Mouse (Mus musculus) CH12.LX (cell line): ENCODE measurements at regions not wholly inside any gene's neighbourhood (a gene's known extent, or its start where the extent isn't known, plus 50 kb on each side); places are given as distances from the start of the nearest gene placed in this dataset.

Experiments
- DNase-seq: peaks from one replicate; pipeline ENCODE4 v3.0.0-alpha.2; 2013; ENCODE audit errors: extremely low read depth
- H3K27ac ChIP-seq: 2 replicates; pipeline ENCODE4 v1.5.1; 2012; ENCODE audit warnings: low read depth, mild to moderate bottlenecking, control low read depth, moderate library complexity; ENCODE audit not compliant: insufficient read depth
- H3K27me3 ChIP-seq: replicated peaks from 2 replicates; pipeline ENCODE3; 2012; ENCODE audit warnings: inconsistent platforms
- H3K36me3 ChIP-seq, 2 experiments: replicated peaks in 1 of 2; 2 replicates each; pipeline versions ENCODE3 to v1.6.1; 2012; ENCODE audit warnings: inconsistent platforms in 1 of 2, low read length in 1 of 2, mild to moderate bottlenecking in 1 of 2, mixed read lengths in 1 of 2, moderate library complexity in 1 of 2; ENCODE audit not compliant: control insufficient read depth in 1 of 2, insufficient read depth in 1 of 2
- H3K4me1 ChIP-seq, 2 experiments: 2 replicates each; pipeline ENCODE4 v1.6.1; 2012; ENCODE audit warnings: inconsistent platforms in 1 of 2, moderate library complexity in 1 of 2; ENCODE audit not compliant: insufficient read depth in 2 of 2, control insufficient read depth in 1 of 2
- H3K4me2 ChIP-seq: 2 replicates; pipeline ENCODE4 v1.6.1; 2012; ENCODE audit warnings: low read depth, mild to moderate bottlenecking, control low read depth; ENCODE audit not compliant: poor library complexity, insufficient read depth, severe bottlenecking
- H3K4me3 ChIP-seq, 3 experiments: fragments of 150-350 bp in 1 of 3; sonication (generic) in 1 of 3; replicated peaks in 1 of 3; 2 replicates each; pipeline versions ENCODE3 to v1.5.1; 2011 to 2012; ENCODE audit warnings: low read depth in 2 of 3, low read length in 2 of 3, mild to moderate bottlenecking in 2 of 3, moderate library complexity in 2 of 3, control low read depth in 1 of 3, improper control_type of control experiment in 1 of 3, inconsistent platforms in 1 of 3, mixed read lengths in 1 of 3; ENCODE audit not compliant: poor library complexity in 1 of 3
- H3K79me2 ChIP-seq: replicated peaks from 2 replicates; pipeline ENCODE4 v1.6.1; 2012; ENCODE audit warnings: mild to moderate bottlenecking, moderate library complexity; ENCODE audit not compliant: control insufficient read depth, poor library complexity, insufficient read depth, severe bottlenecking; ENCODE audit errors: extremely low read depth
- H3K9ac ChIP-seq: 2 replicates; pipeline ENCODE4 v1.6.1; 2012; ENCODE audit warnings: low read depth, mild to moderate bottlenecking, control low read depth, moderate library complexity; ENCODE audit not compliant: insufficient read depth
- H3K9me3 ChIP-seq: replicated peaks from 2 replicates; pipeline ENCODE3; 2012; ENCODE audit warnings: low read length, inconsistent platforms, mixed read lengths
- BHLHE40 ChIP-seq: IDR thresholded peaks from 2 replicates; pipeline ENCODE4 v1.6.1; 2011; ENCODE audit warnings: mild to moderate bottlenecking, low read depth, low read length, improper control_type of control experiment
- CTCF ChIP-seq, 2 experiments: IDR thresholded peaks in 1 of 2; conservative IDR thresholded peaks in 1 of 2; 2 replicates each; pipeline ENCODE4 v1.5.1; 2011 to 2012; ENCODE audit warnings: low read depth in 2 of 2, low read length in 2 of 2, improper control_type of control experiment in 1 of 2, inconsistent platforms in 1 of 2, mild to moderate bottlenecking in 1 of 2, moderate library complexity in 1 of 2
- EP300 ChIP-seq: IDR thresholded peaks from 2 replicates; pipeline ENCODE4 v1.6.1; 2011; ENCODE audit warnings: low read length, improper control_type of control experiment
- IRF4 ChIP-seq: IDR thresholded peaks from 2 replicates; pipeline ENCODE4 v1.6.1; 2014; ENCODE audit warnings: low read depth, mild to moderate bottlenecking, inconsistent platforms, low read length, improper control_type of control experiment
- MAX ChIP-seq: IDR thresholded peaks from 2 replicates; pipeline ENCODE4 v1.6.1; 2011; ENCODE audit warnings: low read length, improper control_type of control experiment
- NELFE ChIP-seq: IDR thresholded peaks from 2 replicates; pipeline ENCODE4 v1.6.1; 2011; ENCODE audit warnings: low read depth, low read length, improper control_type of control experiment
- NRF1 ChIP-seq: IDR thresholded peaks from 2 replicates; pipeline ENCODE4 v1.6.1; 2014; ENCODE audit warnings: low read depth, mild to moderate bottlenecking, inconsistent platforms, low read length, improper control_type of control experiment, moderate library complexity
- PAX5 ChIP-seq: IDR thresholded peaks from 2 replicates; pipeline ENCODE4 v1.6.1; 2012; ENCODE audit warnings: low read length, inconsistent platforms, mixed read lengths
- RAD21 ChIP-seq: IDR thresholded peaks from 2 replicates; pipeline ENCODE4 v1.6.1; 2011; ENCODE audit warnings: low read depth, mild to moderate bottlenecking, low read length, improper control_type of control experiment, moderate library complexity
- SIN3A ChIP-seq: IDR thresholded peaks from 2 replicates; pipeline ENCODE4 v1.6.1; 2012; ENCODE audit warnings: low read length, improper control_type of control experiment, inconsistent platforms
- SMC3 ChIP-seq: IDR thresholded peaks from 2 replicates; pipeline ENCODE4 v1.6.1; 2011; ENCODE audit warnings: low read depth, low read length, improper control_type of control experiment
- TBP ChIP-seq: conservative IDR thresholded peaks from 2 replicates; pipeline ENCODE4 v1.6.1; 2011; ENCODE audit warnings: low read depth, low read length, improper control_type of control experiment
- TCF12 ChIP-seq: IDR thresholded peaks from 2 replicates; pipeline ENCODE4 v1.6.1; 2014; ENCODE audit warnings: low read depth, mild to moderate bottlenecking, inconsistent platforms, low read length, improper control_type of control experiment
- UBTF ChIP-seq: IDR thresholded peaks from 2 replicates; pipeline ENCODE4 v1.6.1; 2012; ENCODE audit warnings: low read depth, mild to moderate bottlenecking, inconsistent platforms, low read length, improper control_type of control experiment, moderate library complexity
- ZMIZ1 ChIP-seq: IDR thresholded peaks from 2 replicates; pipeline ENCODE4 v1.6.1; 2012; ENCODE audit warnings: low read depth, mild to moderate bottlenecking, inconsistent platforms, low read length, improper control_type of control experiment
- ZNF384 ChIP-seq: IDR thresholded peaks from 2 replicates; pipeline ENCODE4 v1.6.1; 2012; ENCODE audit warnings: low read depth, low read length, improper control_type of control experiment, inconsistent platforms
- dilution Hi-C: fragments of 300-500 bp; cut with MboI; formaldehyde crosslinking; loops from 2 replicates; pipeline ENCODE4 v1.14.3; 2020; ENCODE audit warnings: low sequenced_read_pairs; ENCODE audit not compliant: extremely low pct_unique_long_range_greater_than_20kb, extremely low pct_ligation_motif_present
- in situ Hi-C: fragments of 300-500 bp; cut with MboI; formaldehyde crosslinking; loops from 3 replicates; pipeline ENCODE4 v1.14.3; 2019; ENCODE audit warnings: low sequenced_read_pairs, low pct_ligation_motif_present, low pct_unique_long_range_greater_than_20kb, mixed read lengths

- Histone ChIP-seq H3K9me3 (no peaks in the 10 kb centered on the region), H3K4me3 (no peak overlapping the region), H3K27ac (no peak overlapping the region), H3K4me2 (no peak overlapping the region), H3K9ac (no peak overlapping the region), H3K4me1 (no peaks in the 10 kb centered on the region), H3K27me3 (no peaks in the 10 kb centered on the region), H3K36me3 (no peaks in the 10 kb centered on the region), H3K79me2 (no peaks in the 10 kb centered on the region)
- dilution Hi-C loops, result no loop called here
- TF ChIP-seq SIN3A (no peak), UBTF (no peak), BHLHE40 (no peak), MAX (no peak), TCF12 (no peak)
- no peak for DNase-seq
- in situ Hi-C loops, result no loop called here
Observed at GRCm38 (mm10) chr9:113601451-113601850, 106.6 kb downstream of the Pdcd6ip start.

DNA sequence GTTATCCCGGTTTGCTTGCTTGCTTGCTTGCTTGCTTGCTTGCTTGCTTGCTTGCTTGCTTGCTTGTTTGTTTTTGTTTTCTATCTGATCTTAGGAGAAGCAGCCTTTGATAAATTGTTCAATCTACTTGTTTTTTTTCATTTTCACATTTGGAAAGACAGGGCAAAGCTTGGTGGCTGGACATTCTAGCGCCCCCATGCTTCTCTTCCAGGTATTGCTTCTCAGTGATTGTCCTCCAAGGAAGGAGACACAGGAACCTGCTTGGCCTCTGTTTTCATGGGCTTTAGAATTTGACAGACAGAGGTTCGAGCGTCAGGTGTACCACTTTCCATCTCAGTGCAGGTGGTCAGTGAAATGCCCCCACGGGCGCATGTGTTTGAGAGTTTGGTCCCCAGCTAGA is 120.8 kb downstream of the Pdcd6ip start:
- DNase-seq, result no peak
- dilution Hi-C loops (no loop called here), in situ Hi-C loops (no loop called here)
- 0 out of 2 replicates have a peak overlapping the region, but pooled peaks have one; percentile 15 for H3K4me2 ChIP-seq
- no peaks in the 10 kb centered on the region for H3K27me3 ChIP-seq
- no peak overlapping the region for H3K9ac ChIP-seq
- peaks cover 0 to 5% of the 10 kb centered on the region in 2 experiments; a peak in 1 of 4 replicates for H3K4me1 ChIP-seq
- no peak overlapping the region for H3K27ac ChIP-seq
- H3K9me3 ChIP-seq, result no peaks in the 10 kb centered on the region
- H3K4me3 ChIP-seq, result no peak overlapping the region
- TF ChIP-seq ZNF384 (0 out of 2 replicates have a peak, but pooled peaks have one; percentile 6), RAD21 (peak; percentile 15), SMC3 (peak; percentile 25; the same call in 1 of the 2 replicates), NRF1 (no peak), CTCF (conservative IDR thresholded peaks at IDR 0.05 in 1 of 2, IDR thresholded peaks at IDR 0.05 in 1 of 2; ENCODE audit: low read depth in 2 of 2, low read length in 2 of 2) (peak; percentile 43 to 61; a peak in 3 of 4 replicates)
- no peaks in the 10 kb centered on the region for H3K36me3 ChIP-seq
- no peaks in the 10 kb centered on the region for H3K79me2 ChIP-seq

GRCm38 (mm10) chr9:113586477-113586876 is 121.6 kb downstream of the Pdcd6ip start:
- dilution Hi-C loops, result no loop called here

More at GRCm38 (mm10) chr9:113586477-113586876, 121.6 kb downstream of the Pdcd6ip start:
- Histone ChIP-seq H3K79me2 (no peaks in the 10 kb centered on the region), H3K4me2 (no peak overlapping the region), H3K36me3 (no peaks in the 10 kb centered on the region), H3K9ac (no peak overlapping the region), H3K27me3 (no peaks in the 10 kb centered on the region), H3K4me3 (no peak overlapping the region), H3K4me1 (peaks cover 0 to 11% of the 10 kb centered on the region in 2 experiments; a peak in 2 of 4 replicates), H3K9me3 (no peaks in the 10 kb centered on the region), H3K27ac (no peak overlapping the region)
- no peak for DNase-seq
- in situ Hi-C loops, result no loop called here
- no peak for TF ChIP-seq TBP
- no peak for TF ChIP-seq PAX5
- no peak for TF ChIP-seq UBTF
- no peak for TF ChIP-seq EP300
- no peak for TF ChIP-seq IRF4
- no peak for TF ChIP-seq ZMIZ1
- no peak for TF ChIP-seq TCF12
- TF ChIP-seq SIN3A, result no peak
- TF ChIP-seq NELFE, result no peak
